Mouse (Mus musculus) spleen, postnatal 4 days (tissue): ENCODE measurements around the gene Cep152.

Experiments used
- DNase-seq, 2 experiments: peaks; one replicate each; pipeline ENCODE4 v3.0.0; 2022; ENCODE audit warnings: low spot score in 2 of 2

The Cep152 gene

GRCm38 (mm10) chr2:125558634-125559589 is 66.0 kb downstream of the Cep152 start:
- no peak for DNase-seq

GRCm38 (mm10) chr2:125555830-125556229 is 69.1 kb downstream of the Cep152 start:
- DNase-seq: no peak

GRCm38 (mm10) chr2:125548806-125549578 is 75.9 kb downstream of the Cep152 start:
- no peak for DNase-seq

- no peak for DNase-seq
Measured at GRCm38 (mm10) chr2:125544986-125545385, 79.9 kb downstream of the Cep152 start.

- no peak for DNase-seq
Measured at GRCm38 (mm10) chr2:125543646-125544045, 81.3 kb downstream of the Cep152 start.

- no peak for DNase-seq
Measured at GRCm38 (mm10) chr2:125541451-125541850, 83.5 kb downstream of the Cep152 start.

GRCm38 (mm10) chr2:125540579-125540978 is 84.3 kb downstream of the Cep152 start:
- no peak for DNase-seq

GRCm38 (mm10) chr2:125539640-125540039 is 85.3 kb downstream of the Cep152 start:
- DNase-seq: no peak

- no peak for DNase-seq
Measured at GRCm38 (mm10) chr2:125530665-125531064, 94.2 kb downstream of the Cep152 start.

GRCm38 (mm10) chr2:125526566-125526965 is 98.3 kb downstream of the Cep152 start:
- no peak for DNase-seq

GRCm38 (mm10) chr2:125525484-125525883 is 99.4 kb downstream of the Cep152 start:
- DNase-seq: no peak

- no peak for DNase-seq
Measured at GRCm38 (mm10) chr2:125516594-125516993, 108.3 kb downstream of the Cep152 start.

GRCm38 (mm10) chr2:125515291-125516057 is 109.4 kb downstream of the Cep152 start:
- DNase-seq: no peak

- DNase-seq: no peak
Measured at GRCm38 (mm10) chr2:125514391-125514790, 110.5 kb downstream of the Cep152 start.
